Mouse (Mus musculus) T-helper 1 cell (primary cell): Measurements from ENCODE around the gene Cyp2r1.
"Not testable (repeated sequence)": the region's sequence is repeated elsewhere in the genome, so short reads cannot be mapped to it uniquely, and the experiment has no call there.

Experiments used
- in situ Hi-C: fragments of 300-600 bp; cut with MboI, MseI; formaldehyde crosslinking; loops from one replicate; pipeline ENCODE4 v1.15.1; 2025; ENCODE audit warnings: high pct_unique_total_duplicates

Gene Cyp2r1

DNA sequence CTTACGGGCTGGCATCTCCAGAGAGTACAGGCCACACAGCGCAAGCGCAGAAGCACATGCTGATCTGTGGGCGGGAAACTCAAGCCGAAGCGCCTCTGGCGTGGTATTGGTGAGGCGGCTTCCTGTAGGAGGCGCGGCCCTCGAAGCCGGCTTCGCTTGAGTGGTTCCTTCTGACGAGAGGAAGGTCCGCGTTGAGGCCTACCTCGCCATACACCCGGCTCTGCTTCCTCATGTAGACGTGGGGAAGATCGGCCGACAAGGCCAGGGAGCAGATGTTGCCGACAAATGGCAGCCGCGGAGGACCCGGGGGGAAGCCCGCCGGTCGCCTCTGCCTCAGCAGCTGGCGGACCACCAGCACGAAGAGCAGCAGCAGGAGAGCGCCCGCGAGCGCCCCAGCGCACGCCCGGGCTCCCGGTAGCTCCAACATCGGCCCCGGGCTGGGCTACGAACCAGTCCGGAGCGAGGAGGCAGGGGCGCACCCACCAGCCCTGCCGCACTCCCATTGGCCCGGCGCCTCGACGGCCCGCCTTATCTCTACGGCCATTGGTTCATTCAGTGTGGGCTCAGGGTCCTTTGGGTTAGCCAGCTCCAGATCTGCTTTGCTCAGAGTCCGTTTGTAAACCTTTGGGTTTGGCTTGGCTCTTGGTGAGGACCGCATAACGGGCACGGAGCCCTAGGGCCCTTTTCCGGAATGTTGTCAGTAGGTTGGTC lies at the start of gene Cyp2r1:
Gene Cyp2r1, minus strand, starts transcription at position 442 of the 711 bp plus-strand sequence.
- in situ Hi-C loops = no loop called here

GRCm38 (mm10) chr7:114594391-114594790 lies 31.6 kb upstream of the Cyp2r1 start:
- in situ Hi-C loops = not testable (repeated sequence)

GRCm38 (mm10) chr7:114582441-114582840 lies 19.7 kb upstream of the Cyp2r1 start:
- in situ Hi-C loops = no loop called here

DNA sequence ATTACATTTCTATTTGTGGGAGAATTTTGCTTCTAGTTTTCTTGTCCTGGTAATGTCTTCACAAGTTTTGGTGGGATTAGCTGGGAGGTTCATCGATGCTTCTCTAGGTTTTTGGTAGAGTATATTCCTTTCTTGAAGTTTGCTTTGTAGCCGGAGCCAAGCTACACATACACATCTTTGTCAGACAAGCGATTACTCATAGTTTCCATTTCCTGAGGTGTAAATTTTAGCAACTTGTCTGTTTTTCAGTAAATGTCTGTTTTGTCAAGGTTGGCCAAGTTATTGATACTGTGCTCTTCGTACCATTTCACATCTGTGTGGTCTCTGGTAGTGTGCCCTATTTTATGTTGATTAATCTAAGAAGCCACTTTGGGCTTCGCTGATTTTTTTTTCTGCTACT lies 18.4 kb upstream of the Cyp2r1 start:
- in situ Hi-C loops = no loop called here

DNA sequence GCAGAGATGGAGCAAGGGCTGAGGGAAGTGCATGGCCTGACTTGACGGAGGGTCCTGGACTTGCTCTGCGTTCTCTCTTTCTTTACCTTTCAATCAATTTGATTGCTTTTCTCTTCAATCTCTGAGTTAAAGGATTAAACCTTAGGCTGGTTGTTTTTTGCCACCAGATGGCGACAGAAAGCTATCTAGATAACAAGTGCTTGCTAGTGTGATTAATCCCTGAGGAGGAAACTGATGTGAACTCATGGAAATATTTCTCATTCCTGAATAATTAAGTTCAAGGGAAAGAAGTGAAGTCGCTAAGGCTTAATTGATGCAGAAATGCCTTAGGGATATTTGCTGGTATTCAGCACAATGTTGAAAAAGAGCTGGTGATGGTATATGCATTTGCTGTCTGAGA lies 17.7 kb upstream of the Cyp2r1 start:
- in situ Hi-C loops = no loop called here

DNA sequence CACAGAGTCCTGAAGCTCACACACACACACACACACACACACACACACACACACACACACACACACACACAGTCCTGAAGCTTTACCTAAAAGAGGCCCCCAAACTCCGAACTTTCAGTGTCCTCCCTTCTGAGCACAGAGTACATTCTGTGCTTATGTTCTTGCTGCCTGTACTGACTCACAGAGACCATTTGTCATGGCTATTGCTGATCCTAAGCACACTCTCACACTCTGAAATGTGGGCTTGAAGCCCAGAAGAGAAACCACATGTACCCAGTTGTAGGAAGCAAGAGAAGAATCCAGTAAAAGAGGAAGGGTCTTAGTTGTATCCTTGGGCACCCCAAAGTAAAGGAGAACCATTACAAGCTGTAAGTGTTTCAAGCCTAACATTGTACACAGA lies 14.9 kb upstream of the Cyp2r1 start:
- in situ Hi-C loops = loop anchor here (10.0 kb wide), 1 partner anchor 237 kb away; no protein-coding TSS in a partner anchor

DNA sequence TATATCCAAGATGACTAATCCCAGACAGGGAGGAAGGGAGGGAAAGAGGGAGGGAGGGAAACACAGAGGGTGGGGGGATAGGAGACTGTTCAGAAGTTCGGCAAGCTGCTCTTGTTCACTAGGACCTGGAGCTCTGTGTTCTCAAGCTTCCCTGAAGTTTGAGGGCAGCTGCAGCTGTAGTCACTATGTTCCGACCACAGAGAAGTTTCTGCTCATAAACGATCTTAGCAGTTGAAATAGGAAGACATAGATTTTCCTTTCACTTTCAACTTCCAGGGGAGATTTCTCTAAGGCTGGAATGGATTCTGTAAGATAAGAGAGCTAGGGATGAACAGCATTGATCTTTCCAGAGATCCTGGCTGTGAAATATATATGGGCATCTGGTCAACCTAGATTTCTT lies 14.2 kb upstream of the Cyp2r1 start:
- in situ Hi-C loops = loop anchor here (10.0 kb wide), 1 partner anchor 238 kb away; no protein-coding TSS in a partner anchor

DNA sequence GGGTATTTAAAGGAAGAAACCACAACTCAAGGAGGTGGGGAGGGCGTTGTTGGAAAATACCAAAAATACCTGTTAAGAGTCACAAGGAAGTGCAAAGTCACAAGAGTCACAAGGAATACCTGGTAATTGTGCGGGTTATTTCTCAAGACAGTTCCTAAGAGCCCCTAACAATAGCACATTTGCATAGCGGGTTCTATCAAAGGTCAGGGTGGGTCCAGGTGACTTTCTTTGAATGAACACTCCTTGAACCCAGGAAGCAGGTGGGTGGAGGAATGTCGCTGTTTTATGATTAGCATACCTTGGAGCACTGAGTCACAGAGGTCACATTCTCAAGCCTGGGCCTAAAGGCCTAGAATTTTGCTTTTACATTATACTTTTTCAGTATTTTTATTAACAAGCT lies 11.1 kb upstream of the Cyp2r1 start:
- in situ Hi-C loops = loop anchor here (10.0 kb wide), 1 partner anchor 241 kb away; no protein-coding TSS in a partner anchor

DNA sequence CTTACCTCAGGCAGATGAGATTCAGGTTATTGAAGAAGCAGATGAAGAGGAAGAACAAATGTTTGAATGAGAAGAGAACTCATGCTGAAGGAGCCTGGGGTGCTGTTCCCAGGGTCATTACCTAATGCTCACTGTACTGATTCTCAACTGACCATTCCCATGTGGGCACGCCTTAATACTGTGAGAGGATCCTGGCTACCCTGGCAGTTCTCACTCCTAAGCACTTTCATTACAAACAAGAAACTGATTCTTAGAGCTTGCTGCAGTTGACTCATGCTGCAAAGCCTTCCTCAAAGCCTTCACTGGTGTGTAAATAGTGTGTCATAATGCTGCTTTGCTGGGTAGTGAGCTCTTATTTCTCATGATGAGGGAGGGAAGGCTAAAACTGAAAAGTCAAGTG lies 26.6 kb downstream of the Cyp2r1 start:
- in situ Hi-C loops = no loop called here

- in situ Hi-C loops = no loop called here
These were observed 36.5 kb downstream of the Cyp2r1 start for GRCm38 (mm10) chr7:114526245-114526644.

DNA sequence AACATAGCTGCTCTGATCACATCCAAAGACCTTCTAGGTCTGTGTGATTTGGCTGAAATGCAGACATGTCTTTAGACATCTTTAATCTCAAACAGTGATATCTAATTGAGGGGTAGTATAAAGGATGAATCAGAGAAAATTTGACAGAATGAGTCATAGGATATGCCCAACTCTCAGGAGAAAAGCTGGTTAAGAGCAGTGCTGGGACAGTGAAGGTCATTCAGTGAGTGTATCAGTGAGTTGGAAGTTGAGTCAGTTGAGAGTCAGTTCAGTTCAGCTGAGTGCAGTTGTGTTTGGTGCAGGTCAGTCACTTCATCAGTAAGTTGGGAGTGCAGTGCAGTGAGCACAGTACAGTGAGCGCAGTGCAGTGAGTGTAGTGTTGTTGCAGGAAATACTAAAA lies 42.6 kb downstream of the Cyp2r1 start:
- in situ Hi-C loops = no loop called here

- in situ Hi-C loops = no loop called here
These were observed 53.9 kb downstream of the Cyp2r1 start for GRCm38 (mm10) chr7:114508879-114509278.
